Mouse (Mus musculus) stomach, embryonic 15.5 days (tissue): ENCODE measurements around the gene Cpne7. TPM values are rescaled to one million over a fixed set of nuclear protein-coding genes. Genes with fewer than 3 reads are reported as not detected.

Experiments
- ATAC-seq: fragments of 200-750 bp; cut with Nextera tagmentation; 2 replicates; pipeline ENCODE4 v1.8.0; 2017; ENCODE audit warnings: low read depth, moderate number of reproducible peaks, moderate TSS enrichment; ENCODE audit not compliant: insufficient read depth, low FRiP score
- H3K27ac ChIP-seq: fragments of 300-500 bp; sonication (generic); 2 replicates; pipeline ENCODE4 v1.5.1; 2015; ENCODE audit warnings: mild to moderate bottlenecking, inconsistent platforms
- H3K27me3 ChIP-seq: fragments of 300-500 bp; sonication (generic); replicated peaks from 2 replicates; pipeline ENCODE4 v1.6.1; 2015; ENCODE audit warnings: inconsistent platforms
- H3K36me3 ChIP-seq: fragments of 300-500 bp; sonication (generic); 2 replicates; pipeline ENCODE4 v1.6.1; 2015; ENCODE audit warnings: inconsistent platforms
- H3K4me1 ChIP-seq: fragments of 300-500 bp; sonication (generic); 2 replicates; pipeline ENCODE4 v1.6.1; 2015; ENCODE audit warnings: inconsistent platforms
- H3K4me2 ChIP-seq: fragments of 300-500 bp; sonication (generic); 2 replicates; pipeline ENCODE4 v1.6.1; 2015; ENCODE audit warnings: mild to moderate bottlenecking, inconsistent platforms
- H3K4me3 ChIP-seq: fragments of 300-500 bp; sonication (generic); replicated peaks from 2 replicates; pipeline ENCODE4 v1.5.1; 2015; ENCODE audit warnings: inconsistent platforms
- H3K9ac ChIP-seq: fragments of 300-500 bp; sonication (generic); 2 replicates; pipeline ENCODE4 v1.6.1; 2015; ENCODE audit warnings: inconsistent platforms
- H3K9me3 ChIP-seq: fragments of 300-500 bp; sonication (generic); 2 replicates; pipeline ENCODE4 v1.6.1; 2016; ENCODE audit warnings: inconsistent platforms
- WGBS: fragments of 180-500 bp; shearing (Covaris S2); methylation state at CpG from one replicate; pipeline ENCODE4 v1.1.7; 2015; 5-methylcytosine and 5-hydroxymethylcytosine counted together
- polyA plus RNA-seq: library from polyadenylated mRNA; unstranded; fragments of >200 nt; fragmentation: Nextera tagmentation; extraction: Ambion mirVana; gene quantifications from 2 replicates; pipeline ENCODE4 v1.2.1, GENCODE M21; 2015

The Cpne7 gene
- 2.0 and 2.3 TPM in 2 replicates for polyA plus RNA-seq

- H3K36me3 ChIP-seq = no peaks in the 10 kb centered on the region
- peak within 1 kb of the TSS; percentile 45 for H3K4me3 ChIP-seq
- H3K4me2 ChIP-seq = peak within 1 kb of the TSS; percentile 94
- peak within 1 kb of the TSS; percentile 19; the same call in 1 of the 2 replicates for H3K9ac ChIP-seq
- H3K4me1 ChIP-seq = peaks cover 15% of the 10 kb centered on the region
- H3K9me3 ChIP-seq = no peaks in the 10 kb centered on the region
- peaks cover 41% of the 10 kb centered on the region for H3K27me3 ChIP-seq
- ATAC-seq = peak; percentile 54
- no peak within 1 kb of the TSS for H3K27ac ChIP-seq
- WGBS = 1% methylated on average over 51 of the region's 51 CpGs
Observed at GRCm38 (mm10) chr8:123117127-123117731, at the start of gene Cpne7. TSS of gene Cpne7 (plus strand) at chr8:123117374.

GRCm38 (mm10) chr8:123071176-123071575 is 46.0 kb upstream of the Cpne7 start:
- Histone ChIP-seq H3K9ac (no peak overlapping the region), H3K4me2 (no peak overlapping the region), H3K27ac (no peak overlapping the region), H3K27me3 (no peaks in the 10 kb centered on the region), H3K9me3 (no peaks in the 10 kb centered on the region), H3K4me3 (no peak overlapping the region), H3K36me3 (peaks cover 23% of the 10 kb centered on the region; the same call in 1 of the 2 replicates), H3K4me1 (peaks cover 10% of the 10 kb centered on the region)
- no peak for ATAC-seq
- WGBS = 65% methylated on average over 4 of the region's 4 CpGs

GRCm38 (mm10) chr8:123077213-123077612 is 40.0 kb upstream of the Cpne7 start:
- WGBS = 85% methylated on average over 6 of the region's 6 CpGs
- Histone ChIP-seq H3K4me1 (no peaks in the 10 kb centered on the region), H3K4me3 (no peak overlapping the region), H3K27me3 (no peaks in the 10 kb centered on the region), H3K27ac (no peak overlapping the region), H3K9me3 (no peaks in the 10 kb centered on the region), H3K4me2 (no peak overlapping the region), H3K9ac (no peak overlapping the region), H3K36me3 (peaks cover 41% of the 10 kb centered on the region)
- ATAC-seq = no peak

GRCm38 (mm10) chr8:123082993-123083392 is 34.2 kb upstream of the Cpne7 start:
- WGBS = 74% methylated on average over 6 of the region's 6 CpGs
- ATAC-seq = no peak

GRCm38 (mm10) chr8:123083610-123084009 is 33.6 kb upstream of the Cpne7 start:
- Histone ChIP-seq H3K9me3 (no peaks in the 10 kb centered on the region), H3K9ac (no peak overlapping the region), H3K4me2 (no peak overlapping the region), H3K4me3 (no peak overlapping the region), H3K36me3 (peaks cover 34% of the 10 kb centered on the region), H3K27ac (no peak overlapping the region), H3K27me3 (no peaks in the 10 kb centered on the region), H3K4me1 (no peaks in the 10 kb centered on the region)
- ATAC-seq = no peak
- 88% methylated on average over 12 of the region's 12 CpGs for WGBS

More at GRCm38 (mm10) chr8:123082993-123083392, 34.2 kb upstream of the Cpne7 start:
- Histone ChIP-seq H3K4me1 (no peaks in the 10 kb centered on the region), H3K4me3 (no peak overlapping the region), H3K36me3 (peaks cover 33% of the 10 kb centered on the region), H3K9ac (no peak overlapping the region), H3K9me3 (no peaks in the 10 kb centered on the region), H3K27me3 (no peaks in the 10 kb centered on the region), H3K27ac (no peak overlapping the region), H3K4me2 (no peak overlapping the region)

GRCm38 (mm10) chr8:123087289-123087688 is 29.9 kb upstream of the Cpne7 start:
- Histone ChIP-seq H3K27me3 (no peaks in the 10 kb centered on the region), H3K4me3 (no peak overlapping the region), H3K9ac (no peak overlapping the region), H3K9me3 (no peaks in the 10 kb centered on the region), H3K27ac (no peak overlapping the region), H3K36me3 (peaks cover 61% of the 10 kb centered on the region), H3K4me2 (no peak overlapping the region), H3K4me1 (no peaks in the 10 kb centered on the region)
- ATAC-seq = no peak
- WGBS = 82% methylated on average over 9 of the region's 9 CpGs

- H3K9me3 ChIP-seq = no peaks in the 10 kb centered on the region
- H3K27me3 ChIP-seq = no peaks in the 10 kb centered on the region
- H3K4me3 ChIP-seq = no peak overlapping the region
- no peak overlapping the region for H3K4me2 ChIP-seq
- H3K27ac ChIP-seq = no peak overlapping the region
- no peak for ATAC-seq
- H3K4me1 ChIP-seq = no peaks in the 10 kb centered on the region
- peaks cover 30% of the 10 kb centered on the region for H3K36me3 ChIP-seq
- WGBS = 86% methylated on average over 11 of the region's 11 CpGs
- no peak overlapping the region for H3K9ac ChIP-seq
Observed at GRCm38 (mm10) chr8:123097216-123097615, 20.0 kb upstream of the Cpne7 start.

- no peak for ATAC-seq
- Histone ChIP-seq H3K4me3 (no peak overlapping the region), H3K27ac (no peak overlapping the region)
Observed at GRCm38 (mm10) chr8:123097786-123098584, 19.2 kb upstream of the Cpne7 start.

GRCm38 (mm10) chr8:123100288-123100687 is 16.9 kb upstream of the Cpne7 start:
- H3K27me3 ChIP-seq = no peaks in the 10 kb centered on the region
- H3K9me3 ChIP-seq = no peaks in the 10 kb centered on the region
- no peak overlapping the region for H3K9ac ChIP-seq
- ATAC-seq = no peak
- 59% methylated on average over 8 of the region's 8 CpGs for WGBS
- H3K4me2 ChIP-seq = no peak overlapping the region
- peaks cover 8% of the 10 kb centered on the region for H3K4me1 ChIP-seq
- H3K36me3 ChIP-seq = peaks cover 28% of the 10 kb centered on the region
- H3K4me3 ChIP-seq = no peak overlapping the region
- H3K27ac ChIP-seq = peak overlapping the region; percentile 59

More at GRCm38 (mm10) chr8:123097786-123098584, 19.2 kb upstream of the Cpne7 start:
- WGBS = 82% methylated on average over 12 of the region's 12 CpGs
- Histone ChIP-seq H3K36me3 (peaks cover 29% of the 10 kb centered on the region), H3K9ac (no peak overlapping the region), H3K27me3 (no peaks in the 10 kb centered on the region), H3K9me3 (no peaks in the 10 kb centered on the region), H3K4me2 (no peak overlapping the region), H3K4me1 (no peaks in the 10 kb centered on the region)

GRCm38 (mm10) chr8:123101244-123101643 is 15.9 kb upstream of the Cpne7 start:
- 66% methylated on average over 4 of the region's 4 CpGs for WGBS
- no peak for ATAC-seq
- no peaks in the 10 kb centered on the region for H3K27me3 ChIP-seq
- H3K27ac ChIP-seq = no peak overlapping the region
- no peak overlapping the region for H3K4me3 ChIP-seq
- peaks cover 29% of the 10 kb centered on the region; the same call in 1 of the 2 replicates for H3K36me3 ChIP-seq
- peaks cover 8% of the 10 kb centered on the region for H3K4me1 ChIP-seq
- H3K9ac ChIP-seq = no peak overlapping the region
- peak overlapping the region; percentile 77; the same call in 1 of the 2 replicates for H3K4me2 ChIP-seq
- H3K9me3 ChIP-seq = no peaks in the 10 kb centered on the region

GRCm38 (mm10) chr8:123101735-123102685 is 15.2 kb upstream of the Cpne7 start, which contains the start of gene Rpl13:
TSS of gene Rpl13 (plus strand) at chr8:123102350.
- under 1% methylated on average over 56 of the region's 56 CpGs for WGBS
- H3K27ac ChIP-seq = peak within 1 kb of the TSS; percentile 93
- peak within 1 kb of the TSS; percentile 85 for H3K4me2 ChIP-seq
- H3K9ac ChIP-seq = peak within 1 kb of the TSS; percentile 93
- H3K36me3 ChIP-seq = peaks cover 29% of the 10 kb centered on the region; the same call in 1 of the 2 replicates
- no peaks in the 10 kb centered on the region for H3K9me3 ChIP-seq
- H3K4me1 ChIP-seq = peaks cover 8% of the 10 kb centered on the region
- no peaks in the 10 kb centered on the region for H3K27me3 ChIP-seq
- peak; percentile 96 for ATAC-seq
- peak within 1 kb of the TSS; percentile 79 for H3K4me3 ChIP-seq
